Mouse (Mus musculus): ENCODE results near the gene Abl2. TPM values are rescaled to one million over a fixed set of nuclear protein-coding genes. Genes with fewer than 3 reads are reported as not detected.
A peak's percentile ranks its signal among the peaks of the same experiment; 100 is the strongest.
"Not testable (repeated sequence)": the region's sequence is repeated elsewhere in the genome, so short reads cannot be mapped to it uniquely, and the experiment has no call there.

Gene Abl2
- 10 to 100 TPM; 19.7 to 23.5 TPM for total RNA-seq (2021)

DNA sequence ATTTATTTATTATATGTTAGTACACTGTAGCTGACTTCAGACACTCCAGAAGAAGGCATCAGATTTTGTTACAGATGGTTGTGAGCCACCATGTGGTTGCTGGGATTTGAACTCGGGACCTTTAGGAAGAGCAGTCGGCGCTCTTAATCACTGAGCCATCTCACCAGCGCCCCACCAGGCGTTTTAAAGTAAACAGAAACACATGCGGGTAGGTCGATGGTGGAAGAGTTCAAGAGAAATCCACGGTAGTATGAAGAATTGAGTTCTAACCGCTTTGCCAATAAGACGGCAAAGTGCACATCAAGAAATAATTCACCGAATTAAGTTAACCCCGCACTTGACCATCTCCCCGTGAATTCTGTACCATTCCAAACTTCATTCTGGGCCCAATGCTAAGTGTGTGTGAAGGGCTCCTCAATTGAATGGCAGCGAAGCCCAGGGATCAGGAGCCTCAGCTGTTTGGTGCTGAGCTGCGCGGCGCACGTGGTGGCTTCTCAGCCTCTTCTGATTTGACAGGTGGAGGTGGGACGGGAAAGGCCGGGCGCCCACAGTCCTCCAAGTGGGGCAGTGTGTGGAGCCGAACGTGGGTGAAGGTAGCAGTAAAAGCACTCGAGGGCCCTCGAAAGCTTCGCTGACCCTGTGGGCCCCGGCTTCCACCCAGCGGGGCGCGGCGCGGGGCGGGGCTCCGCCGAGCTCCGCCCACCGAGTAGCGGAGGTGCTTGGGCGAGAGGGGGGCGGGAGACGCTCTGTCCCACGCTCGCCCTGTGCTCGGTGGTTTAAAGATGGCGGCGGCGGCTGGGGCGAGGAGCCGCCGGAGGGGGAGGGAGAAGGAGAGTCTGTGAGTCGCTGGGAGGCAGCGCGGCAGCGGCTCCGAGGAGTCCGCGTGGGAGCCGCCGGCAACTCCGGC lies at the start of gene Abl2:
Gene Abl2, plus strand, starts transcription at position 763 of the 907 bp plus-strand sequence.
- intact Hi-C loops (cut with DNase I), result loop anchor here (5.0 kb wide), 1 partner anchor 114 kb away; the partner anchor contains the start of gene Tor3a
- DNase-seq (ENCODE audit: low spot score), result peak; percentile 79

DNA sequence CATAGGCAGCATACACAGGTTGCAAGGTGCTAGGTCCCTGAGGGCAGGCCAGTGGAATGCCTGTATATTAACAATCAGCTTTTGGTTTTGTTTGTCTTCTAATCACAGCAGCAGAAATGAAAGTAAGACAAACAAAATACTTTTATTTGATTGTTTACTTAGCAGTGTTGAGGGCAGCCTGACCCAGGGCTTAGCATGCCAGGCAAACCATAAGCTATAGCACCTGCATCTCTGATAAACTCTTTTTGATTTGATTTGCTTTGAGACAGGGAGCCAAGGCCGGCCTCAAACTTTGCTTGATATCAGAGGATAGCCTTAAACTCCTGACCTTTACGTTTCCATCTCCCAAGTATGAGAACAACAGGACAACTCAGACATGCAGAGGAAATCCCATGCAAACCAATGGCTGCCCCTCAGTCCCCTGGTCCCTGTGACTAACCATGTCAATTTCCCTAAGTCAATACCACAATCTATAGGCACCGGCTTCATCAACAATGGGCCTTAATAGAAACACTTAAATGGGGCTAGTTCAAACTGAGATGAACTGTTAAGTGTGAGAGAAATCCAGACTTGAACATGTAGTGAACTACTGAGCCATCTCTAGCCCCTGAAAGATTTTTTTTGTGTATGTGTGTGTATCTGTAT lies 38.3 kb upstream of the Abl2 start:
- intact Hi-C loops (cut with DNase I), result no loop called here
- DNase-seq (ENCODE audit: low spot score), result no peak

DNA sequence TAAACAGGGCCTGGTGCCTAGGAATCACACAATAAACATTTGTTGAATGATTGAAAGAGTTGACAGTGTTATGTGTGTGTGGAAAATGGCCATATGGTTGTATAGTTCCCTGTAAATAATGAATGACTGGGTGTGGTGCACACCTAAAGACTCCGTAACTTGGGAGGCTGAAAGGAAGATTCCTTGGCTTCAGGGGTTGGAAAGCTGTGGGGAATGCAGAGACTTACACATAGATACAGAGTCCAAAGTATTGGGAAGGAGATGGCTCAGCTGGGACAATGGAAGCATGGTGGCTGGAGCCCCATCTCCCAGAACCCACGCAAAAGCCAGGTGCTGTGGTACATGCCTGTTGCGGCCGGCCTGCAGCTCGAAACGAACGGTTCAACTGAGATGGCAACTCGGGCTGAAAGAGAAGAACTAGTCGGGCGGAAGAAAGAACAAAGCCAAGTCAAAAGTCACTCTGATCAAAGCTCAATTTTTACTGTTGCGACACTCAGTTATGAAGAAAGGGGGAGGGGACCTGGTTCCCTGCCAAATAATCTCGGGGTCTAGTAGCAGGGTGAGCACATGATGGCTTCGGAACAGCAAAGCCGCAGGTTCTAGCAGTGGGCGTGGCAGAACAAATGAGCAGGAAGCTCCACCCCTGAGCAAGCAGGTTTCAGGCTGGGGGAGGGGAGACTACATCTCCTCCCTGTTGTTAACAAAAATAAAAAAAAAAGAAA lies 36.6 kb upstream of the Abl2 start:
- intact Hi-C loops (cut with DNase I), result no loop called here
- DNase-seq (ENCODE audit: low spot score), result no peak

DNA sequence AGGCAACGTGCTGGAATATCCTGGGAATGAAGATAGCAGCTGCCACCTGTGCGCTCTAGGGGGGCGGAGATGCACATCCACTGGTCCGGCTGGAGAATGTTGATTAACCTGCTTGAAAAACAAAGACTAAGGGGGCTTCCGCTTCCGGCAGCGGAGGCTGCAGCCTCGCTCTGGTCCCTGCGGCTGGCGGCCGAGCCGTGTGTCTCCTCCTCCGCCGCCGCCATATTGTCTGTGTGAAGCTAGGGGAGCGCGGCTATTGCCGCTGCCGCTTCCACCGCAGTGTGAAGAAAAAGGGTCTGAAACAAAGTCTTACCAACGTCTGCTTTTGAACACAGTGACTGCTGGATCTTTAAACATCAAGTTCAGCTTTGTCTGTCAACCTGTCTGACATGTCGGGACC lies 34.7 kb upstream of the Abl2 start, which contains the start of gene Gm10031:
Gene Gm10031, plus strand, starts transcription at position 171 of the 400 bp plus-strand sequence.
- DNase-seq (ENCODE audit: low spot score); intact Hi-C loops (cut with DNase I): not testable (repeated sequence)

DNA sequence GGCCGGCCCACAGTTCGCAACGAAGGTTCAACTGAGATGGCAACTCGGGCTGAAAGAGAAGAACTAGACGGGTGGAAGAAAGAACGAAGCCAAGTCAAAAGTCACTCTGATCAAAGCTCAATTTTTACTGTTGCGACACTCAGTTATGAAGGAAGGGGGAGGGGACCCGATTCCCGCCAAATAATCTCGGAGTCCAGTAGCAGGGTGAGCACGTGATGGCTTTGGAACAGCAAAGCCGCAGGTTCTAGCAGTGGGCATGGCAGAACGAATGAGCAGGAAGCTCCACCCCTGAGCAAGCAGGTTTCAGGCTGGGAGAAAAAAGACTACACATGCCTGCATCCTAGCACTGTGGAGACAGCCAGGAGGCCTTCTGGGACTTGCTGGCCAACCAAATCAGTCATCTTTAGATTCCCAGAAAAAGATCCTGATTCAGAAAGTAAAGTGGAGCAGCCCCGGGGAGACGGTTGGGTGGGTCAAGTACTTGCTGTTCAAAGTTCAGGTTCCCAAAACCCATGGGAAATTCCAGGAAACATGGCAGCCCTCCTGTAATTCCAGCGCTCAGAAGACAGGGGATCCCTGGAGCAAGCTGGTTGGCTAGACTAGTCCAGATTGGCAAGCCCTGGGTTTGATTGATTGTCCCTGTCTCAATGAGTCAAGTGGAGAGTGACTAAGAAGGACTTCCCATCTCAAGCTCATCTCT lies 26.0 kb upstream of the Abl2 start:
- not testable (repeated sequence) for DNase-seq (ENCODE audit: low spot score)

DNA sequence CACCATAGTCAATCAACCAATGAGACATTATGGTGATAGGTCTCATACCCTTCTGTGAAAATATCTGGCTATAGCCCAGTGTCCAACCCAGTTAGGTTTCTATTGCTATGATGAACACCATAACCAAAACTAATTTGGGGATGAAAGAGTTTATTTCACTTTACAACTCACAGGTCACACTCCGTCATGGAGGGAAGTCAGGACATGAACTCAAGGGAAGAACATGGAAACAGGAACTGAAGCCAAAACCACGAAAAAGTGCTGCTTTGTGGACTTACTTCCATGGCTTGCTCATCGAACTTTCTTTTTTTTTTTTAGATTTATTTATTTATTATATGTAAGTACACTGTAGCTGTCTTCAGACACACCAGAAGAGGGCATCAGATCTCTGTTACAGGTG lies 25.1 kb upstream of the Abl2 start:
- DNase-seq (ENCODE audit: low spot score), result no peak
- intact Hi-C loops (cut with DNase I), result no loop called here

More for the DNA sequence above, 26.0 kb upstream of the Abl2 start:
- intact Hi-C loops (cut with DNase I), result not testable (repeated sequence)

DNA sequence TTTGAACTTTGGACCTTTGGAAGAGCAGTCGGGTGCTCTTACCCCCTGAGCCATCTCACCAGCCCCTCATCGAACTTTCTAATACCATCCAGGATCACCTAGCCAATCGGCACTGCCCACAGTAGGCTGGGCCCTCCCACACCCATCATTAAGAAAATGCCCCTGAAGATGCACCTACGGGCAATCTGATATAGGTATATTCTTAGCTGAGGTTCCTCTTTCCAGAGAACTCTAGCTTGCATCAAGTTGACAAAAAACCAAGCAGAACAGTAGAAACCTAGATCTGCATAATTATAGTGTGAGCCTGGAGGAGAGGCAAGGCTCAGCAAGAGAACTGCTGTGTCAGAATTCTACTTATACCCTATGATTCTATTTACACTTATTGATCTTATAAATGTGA lies 24.7 kb upstream of the Abl2 start:
- intact Hi-C loops (cut with DNase I), result no loop called here
- no peak for DNase-seq (ENCODE audit: low spot score)

DNA sequence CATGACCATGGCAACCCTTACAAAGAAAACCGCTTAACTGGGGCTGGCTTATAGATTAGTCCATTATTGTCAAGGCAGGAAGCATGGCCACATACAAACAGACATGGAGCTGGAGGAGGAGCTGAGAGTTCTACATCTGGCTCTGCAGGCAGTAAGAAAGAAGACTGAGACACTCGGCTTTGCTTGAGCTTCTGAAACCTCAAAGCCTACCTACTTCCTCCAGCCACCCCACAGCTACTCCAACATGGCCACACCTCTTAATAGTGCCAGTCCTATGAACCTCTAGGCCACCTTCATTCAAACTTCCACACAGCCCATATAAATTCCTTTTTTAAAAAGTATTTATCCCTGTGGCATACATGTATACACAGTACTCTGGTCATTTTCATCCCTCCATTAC lies 21.6 kb upstream of the Abl2 start:
- no peak for DNase-seq (ENCODE audit: low spot score)
- intact Hi-C loops (cut with DNase I), result loop anchor here (5.0 kb wide), 2 partner anchors 140 to 450 kb away; no protein-coding TSS in a partner anchor

DNA sequence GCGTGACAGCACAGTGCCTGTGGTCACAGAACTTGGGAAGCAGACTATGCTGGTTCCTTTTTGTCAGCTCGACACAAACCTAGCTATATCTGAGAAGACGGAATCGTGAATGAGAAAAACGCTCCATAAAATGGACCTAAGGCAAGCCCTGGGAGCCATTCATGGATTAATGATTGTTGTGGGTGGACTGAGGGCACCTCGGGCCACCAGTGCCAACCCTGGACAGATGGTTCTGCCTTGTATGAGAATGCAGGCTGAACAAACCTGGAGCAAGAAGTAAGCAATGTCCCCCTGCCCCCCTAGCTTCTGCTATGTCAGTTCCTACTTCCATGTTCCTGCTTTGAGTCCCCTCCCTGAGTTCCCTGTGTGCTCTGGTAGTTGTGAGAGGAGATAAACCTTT lies 20.9 kb upstream of the Abl2 start:
- DNase-seq (ENCODE audit: low spot score), result no peak
- intact Hi-C loops (cut with DNase I), result loop anchor here (1.0 to 5.0 kb wide), 3 partner anchors 96 to 450 kb away; no protein-coding TSS in a partner anchor

DNA sequence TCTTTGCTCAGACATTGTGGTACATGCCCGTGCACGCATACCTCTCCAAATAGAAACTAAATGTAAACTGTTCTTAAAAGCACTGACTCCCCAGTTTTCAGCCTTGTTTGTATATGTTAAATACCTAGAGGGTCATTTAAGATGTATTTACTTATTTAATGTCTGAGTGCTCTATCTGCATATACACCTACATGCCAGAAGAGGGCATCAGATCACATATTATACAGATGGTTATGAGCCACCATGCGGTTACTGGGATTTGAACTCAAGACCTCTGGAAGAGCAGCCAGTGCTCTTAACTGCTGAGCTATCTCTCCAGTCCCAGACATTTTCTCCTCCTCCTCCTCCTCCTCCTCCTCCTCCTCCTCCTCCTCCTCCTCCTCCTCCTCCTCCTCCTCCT lies 20.2 kb upstream of the Abl2 start:
- DNase-seq (ENCODE audit: low spot score), result no peak
- intact Hi-C loops (cut with DNase I), result loop anchor here (1.0 to 5.0 kb wide), 3 partner anchors 95 to 451 kb away; no protein-coding TSS in a partner anchor

DNA sequence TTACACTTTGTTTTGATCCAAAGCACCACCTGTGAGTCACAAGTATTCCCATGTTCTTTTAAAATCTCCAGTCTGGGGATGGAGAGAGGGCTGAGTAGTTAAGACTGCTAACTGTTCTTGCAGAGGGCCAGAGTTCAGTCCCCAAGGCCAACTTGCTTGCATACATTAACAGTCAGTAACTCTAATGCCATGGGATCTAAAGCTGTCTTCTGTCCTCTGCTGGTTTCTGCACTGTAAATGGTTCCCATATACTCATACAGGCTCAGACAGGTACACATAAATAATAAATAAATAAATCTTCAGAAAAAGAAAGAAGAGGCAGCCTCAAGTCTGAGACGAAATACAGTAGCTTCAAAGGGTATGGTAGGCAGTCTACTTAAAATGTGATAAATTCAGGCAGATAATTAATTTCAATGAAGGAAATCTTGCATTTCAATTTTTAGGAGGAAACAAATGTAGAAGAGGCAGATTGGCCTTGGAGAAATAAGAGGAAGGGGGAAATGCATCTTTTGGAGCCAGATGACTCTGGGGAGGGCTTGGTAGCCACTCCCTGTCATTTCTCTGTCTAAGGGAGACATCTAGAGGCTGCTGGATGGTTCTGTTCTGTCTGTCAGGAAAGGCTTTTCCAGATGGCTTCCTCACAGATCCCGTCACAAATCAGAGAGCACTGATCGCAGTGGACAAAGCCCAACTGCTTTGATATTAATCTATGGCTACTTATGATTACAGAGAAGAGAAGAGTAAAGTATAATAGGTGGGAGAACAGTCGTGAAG lies 18.6 kb upstream of the Abl2 start:
- DNase-seq (ENCODE audit: low spot score), result no peak
- intact Hi-C loops (cut with DNase I), result loop anchor here (2.0 to 5.0 kb wide), 4 partner anchors 119 to 453 kb away; partner anchors contain the start of gene Axdnd1

DNA sequence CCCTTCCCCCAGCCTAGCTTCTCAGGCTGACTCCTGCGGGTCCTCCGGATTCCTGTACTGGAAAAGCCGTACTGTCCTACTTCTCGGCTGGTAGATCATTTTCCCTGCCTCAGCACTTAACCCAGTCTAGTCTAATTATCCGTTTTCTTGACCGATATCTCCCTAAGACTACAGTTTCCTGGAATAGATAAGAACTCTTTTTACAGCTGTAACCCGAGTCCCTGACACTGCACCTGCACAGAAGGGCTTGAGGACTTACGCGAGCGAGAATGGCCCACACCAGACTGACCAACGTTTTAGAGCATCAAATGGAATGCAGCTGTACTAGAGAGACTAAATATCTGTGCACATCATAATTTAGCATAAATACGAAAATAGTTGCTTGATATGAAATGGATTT lies 14.6 kb upstream of the Abl2 start:
- no peak for DNase-seq (ENCODE audit: low spot score)
- intact Hi-C loops (cut with DNase I), result no loop called here

DNA sequence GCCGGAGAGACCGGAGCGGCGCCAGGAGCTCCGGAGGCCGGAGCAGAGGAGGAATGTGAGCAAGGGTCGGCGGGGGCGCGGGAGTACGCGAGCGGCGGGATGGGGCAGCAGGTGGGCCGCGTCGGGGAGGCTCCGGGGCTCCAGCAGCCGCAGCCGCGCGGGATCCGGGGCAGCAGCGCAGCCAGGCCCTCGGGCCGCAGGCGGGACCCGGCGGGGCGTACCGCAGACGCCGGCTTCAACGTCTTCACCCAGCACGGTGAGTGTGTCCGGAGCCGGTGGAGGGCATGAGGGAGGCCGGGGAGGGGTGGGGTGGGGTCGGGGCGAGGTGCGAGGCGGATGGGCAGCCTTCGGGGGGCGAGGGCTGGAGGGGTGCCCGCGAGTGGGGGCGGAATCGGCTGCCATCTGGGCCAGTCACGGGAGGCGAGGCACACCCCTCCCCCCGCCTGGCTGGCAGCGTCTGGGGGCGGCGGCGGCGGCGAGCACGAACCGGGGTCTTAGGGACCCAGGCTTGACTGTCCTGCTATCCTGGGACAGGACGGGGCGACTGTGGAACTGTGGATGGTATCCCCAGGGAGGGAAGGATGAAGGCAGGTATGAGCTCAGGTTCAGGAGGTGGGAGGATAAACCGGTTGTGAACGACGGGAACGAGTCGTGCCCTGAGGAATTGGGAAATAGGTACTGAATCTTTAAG lies 509 bp downstream of the Abl2 start:
- DNase-seq (ENCODE audit: low spot score), result peak; percentile 13
- intact Hi-C loops (cut with DNase I), result loop anchor here (5.0 kb wide), 1 partner anchor 113 kb away; the partner anchor contains the start of gene Tor3a

DNA sequence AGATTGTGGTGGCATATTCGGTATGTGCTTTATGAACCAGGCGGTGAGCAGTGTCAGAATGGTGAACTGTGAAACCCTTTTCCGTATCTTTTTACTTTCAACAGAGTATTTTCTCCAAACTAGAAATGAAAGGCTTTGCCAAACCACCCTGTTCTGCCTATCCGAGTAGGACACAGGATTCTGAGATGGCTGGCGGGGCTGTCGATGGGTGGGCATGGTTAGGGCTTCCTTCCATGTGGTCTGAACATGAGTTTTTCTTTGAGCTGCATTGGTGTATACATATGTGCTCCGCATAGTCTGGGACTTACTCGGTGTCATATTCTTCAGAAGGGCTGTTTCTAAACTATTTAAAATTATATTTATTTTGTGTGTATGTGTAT lies 1.0 kb downstream of the Abl2 start:
- intact Hi-C loops (cut with DNase I), result loop anchor here (5.0 kb wide), 2 partner anchors 53 to 113 kb away; partner anchors contain the start of gene Tor3a

DNA sequence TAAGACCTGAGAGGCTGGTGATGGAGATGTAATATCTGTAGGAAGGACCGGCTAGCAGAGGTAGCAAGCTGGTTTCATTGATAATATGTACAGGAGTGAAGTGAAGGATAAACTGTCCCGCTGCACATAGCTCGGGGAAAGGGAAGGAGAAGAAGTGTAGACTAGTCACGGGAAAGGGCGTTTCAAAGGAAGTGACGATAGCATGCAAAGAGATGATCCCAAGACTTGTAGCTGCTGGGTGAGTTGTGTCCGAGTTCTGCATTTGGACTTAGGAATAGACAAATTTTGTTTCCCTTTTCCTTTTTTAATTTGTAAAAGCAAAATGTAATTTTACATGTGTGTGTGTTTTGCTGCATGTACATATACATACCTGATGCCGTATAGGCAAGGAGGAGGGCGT lies 1.9 kb downstream of the Abl2 start:
- intact Hi-C loops (cut with DNase I), result loop anchor here (5.0 kb wide), 1 partner anchor 52 kb away; no protein-coding TSS in a partner anchor
- DNase-seq (ENCODE audit: low spot score), result no peak

More for the DNA sequence above, 1.0 kb downstream of the Abl2 start:
- no peak for DNase-seq (ENCODE audit: low spot score)

DNA sequence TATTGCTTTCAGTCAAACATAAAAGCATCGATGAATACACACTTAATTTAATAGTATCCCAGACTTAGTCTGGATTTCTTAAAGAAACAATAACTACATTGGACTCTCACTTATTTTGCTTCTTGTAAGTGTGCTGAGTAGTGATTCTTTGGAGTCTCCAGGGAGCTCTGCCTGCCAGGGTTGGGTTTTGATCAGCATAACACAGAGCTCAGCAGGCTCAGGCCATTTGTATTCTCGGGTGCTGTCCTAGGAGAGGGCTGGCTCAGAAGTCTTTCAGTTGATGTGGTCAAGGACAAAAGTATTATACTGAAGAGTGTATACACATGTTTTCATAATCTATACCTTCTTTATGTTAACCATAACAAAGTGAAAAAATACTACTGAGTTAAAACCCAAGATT lies 6.7 kb downstream of the Abl2 start:
- no peak for DNase-seq (ENCODE audit: low spot score)
- intact Hi-C loops (cut with DNase I), result no loop called here

DNA sequence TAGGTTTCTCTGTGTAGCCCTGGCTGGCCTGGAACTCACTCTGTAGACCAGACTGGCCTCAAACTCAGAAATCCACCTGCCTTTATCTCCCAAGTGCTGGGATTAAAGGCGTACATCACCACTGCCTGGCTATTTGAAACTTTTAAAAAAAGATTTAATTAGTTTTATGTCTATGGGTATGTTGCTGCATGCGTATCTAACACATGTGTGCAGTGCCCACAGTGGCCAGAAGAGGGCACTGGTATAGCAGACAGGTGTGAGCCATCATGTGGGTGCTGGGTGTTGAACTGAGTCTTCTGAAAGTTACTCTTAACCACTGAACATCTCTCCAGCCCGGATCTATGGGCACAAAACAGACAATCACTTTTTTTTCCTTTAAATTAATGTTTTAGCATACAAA lies 7.5 kb downstream of the Abl2 start:
- no peak for DNase-seq (ENCODE audit: low spot score)
- intact Hi-C loops (cut with DNase I), result no loop called here

DNA sequence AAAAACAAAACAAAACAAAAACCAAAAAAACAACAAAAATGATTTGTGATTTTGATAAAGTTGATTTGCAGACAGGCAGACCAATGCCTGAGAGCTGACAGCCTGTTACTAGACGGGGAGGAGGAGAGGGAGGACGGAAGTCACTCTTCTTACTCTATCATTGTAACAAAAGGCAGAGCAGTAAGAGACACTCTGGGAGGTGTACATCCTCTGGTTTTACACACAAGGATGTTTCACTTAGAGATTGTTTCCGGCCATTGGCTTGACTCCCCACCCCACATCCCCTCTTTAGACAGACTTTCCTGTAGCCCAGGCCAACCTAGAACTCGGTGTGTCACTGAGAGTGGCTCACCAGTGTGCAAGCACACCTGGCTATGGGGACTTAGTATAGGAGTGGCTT lies 11.0 kb downstream of the Abl2 start:
- no peak for DNase-seq (ENCODE audit: low spot score)
- intact Hi-C loops (cut with DNase I), result no loop called here

Measured in heart, postnatal 25 days (tissue).